Mouse (Mus musculus) cerebellum, postnatal 25 days (tissue): ENCODE data around the gene Gm15130.

Experiments used
- DNase-seq, 2 experiments: peaks; one replicate each; pipeline ENCODE4 v3.0.0; 2021; ENCODE audit warnings: mixed read lengths in 2 of 2

The Gm15130 gene

DNA sequence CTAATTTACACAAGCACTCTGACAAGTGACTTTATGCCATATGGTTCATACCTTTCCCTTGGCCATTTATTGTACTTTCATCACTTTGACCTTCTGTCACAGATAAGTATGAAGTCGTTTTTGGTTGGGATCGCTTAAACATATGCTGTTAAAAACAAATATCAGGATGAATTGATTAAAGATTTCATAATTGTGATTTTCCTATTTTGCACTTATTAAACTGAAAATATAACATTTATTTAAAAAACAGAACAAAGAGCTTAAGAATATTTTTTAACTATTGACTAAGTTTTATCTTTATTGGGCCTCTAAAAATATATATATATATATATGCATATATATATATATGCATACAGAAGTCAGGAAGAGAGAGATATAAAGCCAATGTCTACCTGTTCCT, at the start of gene Gm15130:
TSS of gene Gm15130 (minus strand) at position 101 of the 400 bp plus-strand sequence.
- no peak for DNase-seq

- no peak for DNase-seq
Observed at GRCm38 (mm10) chr2:111182068-111182467, 29.3 kb upstream of the Gm15130 start.

- DNase-seq = no peak
Observed at GRCm38 (mm10) chr2:111135739-111136138, 17.0 kb downstream of the Gm15130 start.

- DNase-seq = no peak
Observed at GRCm38 (mm10) chr2:111105882-111106281, 46.9 kb downstream of the Gm15130 start, which contains the start of gene Gm13941. Gene Gm13941 (minus strand): TSS chr2:111105982.
